Mouse (Mus musculus): ENCODE measurements around the gene Lpin3.

The Lpin3 gene

DNA sequence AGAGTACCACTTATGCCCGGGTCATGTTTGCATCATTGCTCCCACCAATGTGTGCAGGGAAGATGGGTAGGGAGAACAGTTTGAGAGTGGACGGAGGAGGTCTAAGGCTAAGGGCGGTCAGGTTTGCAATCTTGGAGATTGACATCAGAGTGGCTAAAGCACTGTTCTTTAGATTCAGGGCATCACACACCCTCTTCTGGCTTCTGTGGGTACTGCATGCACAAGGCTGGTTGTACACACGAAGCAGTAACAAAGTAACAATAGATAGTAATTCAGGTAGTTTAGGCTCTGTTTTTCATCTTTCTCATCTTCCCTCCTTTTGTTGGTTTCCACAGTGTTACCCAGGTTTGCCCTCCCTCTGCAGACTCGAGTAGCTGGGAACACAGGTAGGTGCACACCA is 50.9 kb downstream of the Lpin3 start:
- intact Hi-C loops (cut with DNase I): no loop called here

- intact Hi-C loops (cut with DNase I): no loop called here
These were observed 51.9 kb downstream of the Lpin3 start for GRCm38 (mm10) chr2:160932325-160932724.

DNA sequence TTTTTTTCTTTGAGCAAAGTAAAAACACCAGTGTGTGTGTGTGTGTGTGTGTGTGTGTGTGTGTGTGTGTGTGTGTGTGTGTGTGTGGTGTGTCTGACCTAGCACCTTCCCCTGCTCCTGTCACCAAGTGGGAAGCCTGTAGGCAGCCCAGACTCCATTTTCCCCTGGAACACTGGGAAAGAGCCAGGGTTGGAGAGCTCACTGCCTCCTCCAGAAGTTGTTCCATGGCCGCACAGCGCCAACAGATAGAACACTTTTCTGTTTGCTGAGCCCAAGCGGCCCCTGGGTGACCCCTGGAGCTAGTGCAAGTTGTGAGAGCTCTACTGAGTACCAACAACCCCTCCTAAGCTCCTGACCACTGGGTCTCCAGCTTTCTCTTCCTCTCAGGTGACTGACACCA is 52.5 kb downstream of the Lpin3 start:
- intact Hi-C loops (cut with DNase I): no loop called here

- intact Hi-C loops (cut with DNase I): no loop called here
These were observed 53.4 kb downstream of the Lpin3 start for GRCm38 (mm10) chr2:160933890-160934289.

- intact Hi-C loops (cut with DNase I): no loop called here
These were observed 54.0 kb downstream of the Lpin3 start for GRCm38 (mm10) chr2:160934451-160934850.

- intact Hi-C loops (cut with DNase I): no loop called here
These were observed 60.6 kb downstream of the Lpin3 start for GRCm38 (mm10) chr2:160940930-160941709.

DNA sequence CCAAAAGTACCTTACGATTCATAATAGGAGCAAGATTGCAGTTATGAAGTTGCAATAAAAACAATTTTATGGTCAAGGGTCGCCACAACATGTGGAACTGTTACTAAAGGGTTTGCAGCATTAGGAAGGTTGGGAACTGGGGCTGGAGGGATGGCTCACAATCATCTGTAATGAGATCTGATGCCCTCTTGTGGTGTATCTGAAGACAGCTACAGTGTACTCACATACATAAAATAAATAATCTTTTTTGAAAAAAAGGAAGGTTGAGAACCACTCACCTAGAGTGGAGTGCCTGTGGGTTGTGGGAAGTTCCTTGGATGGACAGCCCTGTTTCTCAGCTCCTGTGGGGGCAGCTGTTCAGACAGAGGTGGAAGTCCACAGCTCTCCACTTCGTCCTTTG is 62.0 kb downstream of the Lpin3 start:
- intact Hi-C loops (cut with DNase I): no loop called here

DNA sequence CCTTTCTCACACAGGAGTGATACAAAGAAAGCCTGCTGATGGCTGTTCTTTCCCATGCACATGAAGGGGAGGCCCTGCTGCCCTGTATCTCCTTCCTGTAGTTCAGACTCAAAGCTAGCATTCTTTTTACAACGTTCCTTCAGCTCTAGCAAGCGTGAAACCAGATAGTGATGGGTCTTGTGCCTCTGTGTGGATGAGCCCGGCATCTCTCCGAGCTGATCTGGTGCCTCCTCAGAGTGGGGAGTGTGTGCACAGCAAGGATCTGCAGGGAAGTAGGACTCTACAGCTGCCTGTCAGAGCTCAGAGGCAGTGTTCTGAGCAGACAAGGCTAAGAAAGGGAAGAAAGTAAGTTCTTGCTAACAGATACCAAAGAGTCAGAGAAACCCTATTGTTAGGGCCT is 71.1 kb downstream of the Lpin3 start:
- intact Hi-C loops (cut with DNase I): no loop called here

DNA sequence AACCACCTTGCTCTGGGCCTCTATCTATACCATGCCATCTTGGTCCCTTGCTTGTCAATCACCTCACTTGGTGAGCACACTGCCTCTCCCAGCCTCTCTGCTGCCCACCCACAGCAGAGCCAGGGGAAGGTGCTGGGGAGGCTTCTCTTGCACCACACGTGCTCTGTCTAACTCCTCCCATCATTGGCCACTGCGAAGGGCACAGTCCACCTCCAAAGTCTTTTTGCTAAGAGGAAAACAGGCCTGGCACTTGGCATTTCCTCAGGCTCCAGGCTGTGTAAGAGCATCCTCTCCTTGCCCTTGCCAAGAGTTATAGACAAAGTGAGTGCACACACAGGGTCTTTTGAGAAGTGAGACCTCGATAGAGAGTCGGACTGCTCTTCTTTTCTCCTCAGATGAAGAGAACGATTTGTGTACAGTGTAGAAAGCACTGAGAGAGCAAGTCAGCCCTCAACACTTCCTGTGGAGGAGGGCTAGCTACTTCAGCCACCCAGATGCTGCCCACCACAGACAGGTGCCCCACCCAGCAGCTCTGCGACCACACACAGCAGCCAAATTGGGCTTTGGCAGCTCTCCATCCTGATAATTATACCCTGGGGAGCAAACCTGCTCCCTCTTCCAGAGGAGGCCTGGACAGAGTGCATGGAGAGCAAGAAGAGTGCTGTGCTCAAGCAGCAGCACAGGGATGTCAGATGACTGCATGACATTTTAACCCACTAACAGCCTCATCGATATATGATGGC is 72.8 kb downstream of the Lpin3 start:
- intact Hi-C loops (cut with DNase I): no loop called here

DNA sequence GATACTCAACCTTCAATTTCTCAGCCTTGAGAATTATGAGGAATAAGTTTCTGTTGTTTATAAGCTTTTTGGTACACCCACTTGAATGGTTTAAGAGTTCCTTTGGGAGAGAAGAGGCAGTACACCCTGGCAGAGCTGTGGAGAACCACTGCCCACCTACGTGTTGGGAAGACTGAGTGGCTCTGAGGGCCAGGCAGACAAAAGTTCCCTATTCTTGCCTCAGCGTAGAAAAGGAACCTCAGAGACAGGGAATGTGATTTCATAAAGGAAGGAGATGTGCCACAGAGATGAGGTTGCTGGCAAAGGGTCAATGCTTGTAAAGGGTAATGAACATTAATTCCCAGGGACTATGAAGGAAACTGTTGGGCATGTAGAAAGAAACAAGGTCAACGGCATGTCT is 74.1 kb downstream of the Lpin3 start:
- intact Hi-C loops (cut with DNase I): no loop called here

DNA sequence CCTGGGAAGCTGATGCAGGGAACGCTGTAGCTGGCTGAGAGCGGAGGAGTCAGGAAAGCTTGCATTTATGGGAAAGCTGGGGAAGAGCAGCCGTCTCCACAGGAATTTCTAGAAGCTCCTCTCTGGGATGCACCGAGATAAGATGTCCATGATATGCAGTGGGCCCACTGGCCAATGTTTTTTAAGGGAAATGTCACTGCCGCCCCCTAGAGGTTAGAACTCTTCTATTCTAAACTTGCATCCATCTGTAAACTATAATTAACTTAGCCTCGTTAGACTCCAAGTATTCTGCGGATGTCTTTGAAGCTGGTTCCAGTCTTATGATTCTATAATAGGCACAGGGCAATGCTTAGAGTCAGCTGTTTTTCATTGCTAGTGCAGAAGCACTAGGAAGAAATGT is 74.9 kb downstream of the Lpin3 start:
- intact Hi-C loops (cut with DNase I): no loop called here

Measured in adrenal gland (tissue).